Mouse (Mus musculus): ENCODE measurements at regions not wholly inside any gene's neighbourhood (a gene's known extent, or its start where the extent isn't known, plus 50 kb on each side); places are given as distances from the start of the nearest gene placed in this dataset.

- no peak for DNase-seq
Observed at GRCm38 (mm10) chr2:70914372-70914771, 88.8 kb upstream of the Tlk1 start.

DNA sequence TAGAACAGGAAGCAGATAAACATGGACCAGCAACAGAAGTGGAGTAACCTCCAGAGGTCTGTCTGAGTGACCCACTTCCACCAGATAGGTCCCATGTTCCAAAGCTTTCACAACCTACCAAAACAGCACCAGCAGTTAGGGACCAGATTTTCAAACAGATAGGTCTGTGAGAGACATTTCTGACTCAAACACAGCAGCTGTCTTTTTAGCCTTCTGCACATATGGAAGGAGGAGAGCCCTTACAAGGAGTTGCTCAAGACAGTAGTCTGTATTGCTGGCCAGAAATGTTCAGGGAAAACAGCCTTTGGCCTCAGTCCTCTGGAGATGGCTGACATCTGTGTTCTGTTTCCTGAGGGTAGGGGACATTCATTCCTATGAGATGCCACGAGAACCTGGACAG, 83.9 kb upstream of the Tlk1 start:
- no peak for DNase-seq

GRCm38 (mm10) chr2:70908579-70908978, 83.1 kb upstream of the Tlk1 start:
- DNase-seq: no peak

DNA sequence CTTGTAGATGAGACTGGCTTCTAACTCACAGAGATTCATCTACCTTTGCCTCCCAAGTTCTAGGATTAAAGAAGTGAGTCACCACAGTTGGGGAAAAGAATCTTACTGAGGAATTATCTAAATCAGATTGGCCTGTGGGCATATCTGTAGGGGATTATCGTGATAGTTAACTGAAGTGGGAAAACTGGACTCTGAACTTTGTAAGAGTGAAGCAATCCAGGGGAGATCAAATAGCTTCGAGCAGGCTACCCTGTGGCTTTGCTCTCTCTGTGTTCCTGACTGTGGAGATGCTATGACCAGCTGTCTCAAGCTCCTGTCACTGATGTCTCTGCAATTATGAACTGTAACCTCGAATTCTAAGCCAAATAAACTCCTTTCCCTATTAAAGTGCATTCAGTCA, 80.7 kb upstream of the Tlk1 start:
- no peak for DNase-seq

- DNase-seq: no peak
Observed at GRCm38 (mm10) chr2:70904429-70904828, 78.9 kb upstream of the Tlk1 start.

- DNase-seq: no peak
Observed at GRCm38 (mm10) chr2:70902196-70902595, 76.7 kb upstream of the Tlk1 start.

DNA sequence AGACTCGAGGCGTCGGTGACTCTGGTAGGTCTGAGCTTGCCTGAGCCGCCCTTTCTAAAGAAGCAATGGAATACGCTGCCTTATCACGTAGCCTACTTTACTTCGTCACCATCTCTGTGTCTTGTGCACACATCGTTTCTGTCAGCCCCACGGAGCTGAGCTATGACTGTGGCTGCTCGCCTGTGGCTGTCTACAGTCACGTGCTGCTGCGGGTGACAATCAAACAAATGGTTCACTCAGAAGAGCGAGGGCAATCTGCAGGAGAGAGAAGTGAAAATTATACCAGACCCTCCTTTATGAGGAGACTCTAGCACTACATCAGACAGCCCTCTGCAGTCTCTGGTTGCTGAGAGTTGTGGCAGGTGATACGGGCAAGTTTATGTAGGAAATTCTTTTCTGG, 76.0 kb upstream of the Tlk1 start:
- no peak for DNase-seq

GRCm38 (mm10) chr2:70899056-70899455, 73.5 kb upstream of the Tlk1 start:
- no peak for DNase-seq

DNA sequence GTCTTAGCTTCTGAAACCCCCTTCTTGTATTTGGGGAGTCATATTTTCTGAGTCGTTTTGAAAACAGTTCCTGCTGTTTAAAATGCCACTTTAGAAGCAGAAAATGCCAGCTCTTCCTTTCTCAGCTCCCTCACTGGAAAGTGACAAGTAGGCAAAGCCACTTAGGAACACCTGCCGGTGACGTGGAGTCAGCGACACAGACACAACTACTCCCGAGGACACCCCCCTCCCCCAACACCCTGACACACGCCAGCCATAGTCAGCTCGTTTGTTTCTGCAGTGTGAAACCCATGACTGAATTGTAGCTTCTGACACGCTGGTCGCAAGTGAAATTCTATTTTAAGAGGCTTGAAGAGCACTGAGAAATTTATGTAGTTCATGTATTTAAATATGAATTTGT, 72.9 kb upstream of the Tlk1 start:
- DNase-seq: no peak

DNA sequence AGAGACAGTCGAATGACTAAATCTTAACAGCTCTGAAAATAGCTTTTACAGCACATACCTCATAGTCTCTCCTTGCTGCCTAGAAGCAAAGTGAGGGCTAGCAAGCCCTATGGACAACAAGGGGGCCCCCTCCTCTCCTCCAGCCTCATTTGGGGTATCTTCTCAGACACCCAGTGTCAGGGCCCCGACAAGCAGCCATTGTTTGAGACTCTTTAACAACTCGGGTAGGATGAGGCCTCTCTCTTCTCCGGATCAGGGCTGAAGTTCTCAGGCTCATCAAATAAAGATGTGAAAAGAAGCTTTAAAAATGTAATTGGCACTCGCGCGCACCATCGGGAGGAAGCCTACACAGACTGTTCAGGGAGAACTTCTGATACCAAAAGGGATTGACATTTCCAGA, 71.8 kb upstream of the Tlk1 start:
- DNase-seq: no peak

GRCm38 (mm10) chr2:70889522-70890100, 64.1 kb upstream of the Tlk1 start:
- peak; percentile 10 for DNase-seq

DNA sequence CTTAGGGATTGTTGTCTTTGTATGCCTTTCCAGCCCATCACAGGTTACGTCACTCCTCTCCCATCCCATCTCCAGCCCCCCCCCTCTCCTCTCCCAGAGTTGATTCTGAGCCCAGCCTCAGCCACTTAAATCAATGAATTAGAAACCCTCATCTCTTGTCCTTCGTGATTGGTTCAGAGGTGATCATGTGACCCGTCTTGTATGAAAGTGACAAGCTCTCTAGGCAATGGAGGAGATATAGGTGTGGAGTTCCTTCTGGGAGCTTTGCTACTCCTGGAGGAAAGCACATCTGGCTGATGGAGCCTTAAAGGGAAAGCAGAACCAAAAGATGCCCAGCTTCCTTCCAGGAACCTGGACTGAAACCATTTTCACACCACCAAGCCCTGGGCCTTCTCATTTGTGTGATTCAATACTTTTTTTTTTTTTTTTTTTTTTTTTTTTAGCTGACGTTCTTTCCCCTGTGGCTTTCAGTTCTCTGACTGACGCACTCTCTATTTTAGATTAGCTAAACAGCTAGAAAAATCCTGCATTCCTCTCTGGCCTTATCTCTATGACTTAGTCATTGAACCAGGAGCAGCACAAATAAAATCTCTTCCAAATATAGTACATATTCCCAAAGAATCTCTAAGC, 63.4 kb upstream of the Tlk1 start:
- DNase-seq: no peak

GRCm38 (mm10) chr2:70886831-70887230, 61.3 kb upstream of the Tlk1 start:
- DNase-seq: no peak

GRCm38 (mm10) chr2:70885674-70886073, 60.1 kb upstream of the Tlk1 start:
- no peak for DNase-seq

DNA sequence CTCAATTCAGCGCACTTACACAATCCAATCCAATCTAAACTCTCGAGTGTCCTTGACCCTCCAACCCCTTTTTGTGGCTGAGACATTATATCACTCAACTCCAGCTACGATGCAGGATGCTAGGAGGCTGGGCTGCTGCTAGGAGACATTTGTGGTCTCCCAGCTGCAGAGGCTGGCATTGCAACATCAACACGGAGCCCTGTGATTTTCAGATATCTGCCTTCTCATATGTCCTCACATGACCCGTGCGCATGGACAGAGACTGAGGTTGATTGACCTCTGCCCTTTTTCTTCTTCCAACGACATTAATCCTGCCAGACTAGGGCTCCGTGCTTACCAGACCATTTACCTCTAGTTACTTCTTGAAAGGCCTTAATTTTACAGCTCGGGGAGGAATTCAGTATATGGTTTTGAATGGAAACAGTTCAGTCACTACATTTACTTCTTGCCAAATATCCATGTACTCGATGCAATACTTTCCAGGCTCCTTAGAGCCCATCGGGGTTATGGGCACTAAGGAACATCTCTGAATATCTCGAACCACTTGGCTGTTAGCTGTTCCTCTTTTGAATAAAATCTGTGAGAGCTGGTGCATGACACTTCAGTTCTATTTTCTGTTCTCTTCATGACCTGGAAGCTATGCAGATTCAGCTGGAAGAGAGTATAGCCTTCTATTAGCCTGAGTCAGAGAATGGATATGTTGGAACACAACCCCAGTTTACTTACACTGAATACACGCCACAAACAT, 52.0 kb upstream of the Tlk1 start:
- no peak for DNase-seq

GRCm38 (mm10) chr2:70876251-70876650, 50.7 kb upstream of the Tlk1 start:
- DNase-seq: no peak
